Mouse (Mus musculus) embryonic fibroblast, embryonic 13.5 days (primary cell): ENCODE measurements around the gene M6pr. TPM values are rescaled to one million over a fixed set of nuclear protein-coding genes. Genes with fewer than 3 reads are reported as not detected.
A peak's percentile ranks its signal among the peaks of the same experiment; 100 is the strongest.

ENCODE experiments used
- H3K27ac ChIP-seq: 2 replicates; pipeline ENCODE4 v1.5.1; 2012; ENCODE audit warnings: low read length, control low read depth, inconsistent platforms; ENCODE audit not compliant: insufficient read depth
- H3K4me1 ChIP-seq: 2 replicates; pipeline ENCODE4 v1.6.1; 2011; ENCODE audit warnings: low read length; ENCODE audit not compliant: control insufficient read depth, insufficient read depth
- H3K4me3 ChIP-seq: 2 replicates; pipeline ENCODE4 v1.5.1; 2011; ENCODE audit warnings: mild to moderate bottlenecking, control low read depth, low read length; ENCODE audit not compliant: insufficient read depth
- CTCF ChIP-seq: IDR thresholded peaks from 2 replicates; pipeline ENCODE4 v1.5.1; 2011; ENCODE audit warnings: mild to moderate bottlenecking, control low read depth, low read length, moderate library complexity, borderline replicate concordance; ENCODE audit not compliant: insufficient read depth
- POLR2A ChIP-seq: IDR thresholded peaks from 2 replicates; pipeline ENCODE4 v1.6.1; 2011; ENCODE audit warnings: low read depth, mild to moderate bottlenecking, control low read depth, low read length, moderate library complexity
- polyA plus RNA-seq: library from polyadenylated mRNA; stranded (reverse); fragments of >200 nt; gene quantifications from 2 replicates; pipeline ENCODE4 v1.2.4, GENCODE M21; 2011; ENCODE audit warnings: low read depth; ENCODE audit not compliant: missing spikeins, insufficient read length

M6pr gene
- polyA plus RNA-seq, 1 experiment, result 136 TPM

- TF ChIP-seq POLR2A, result no peak
- TF ChIP-seq CTCF, result no peak
- Histone ChIP-seq H3K4me1 (no peaks in the 10 kb centered on the region), H3K27ac (no peak overlapping the region), H3K4me3 (no peak overlapping the region)
Measured at GRCm38 (mm10) chr6:122288263-122288662, 20.3 kb upstream of the M6pr start.

DNA sequence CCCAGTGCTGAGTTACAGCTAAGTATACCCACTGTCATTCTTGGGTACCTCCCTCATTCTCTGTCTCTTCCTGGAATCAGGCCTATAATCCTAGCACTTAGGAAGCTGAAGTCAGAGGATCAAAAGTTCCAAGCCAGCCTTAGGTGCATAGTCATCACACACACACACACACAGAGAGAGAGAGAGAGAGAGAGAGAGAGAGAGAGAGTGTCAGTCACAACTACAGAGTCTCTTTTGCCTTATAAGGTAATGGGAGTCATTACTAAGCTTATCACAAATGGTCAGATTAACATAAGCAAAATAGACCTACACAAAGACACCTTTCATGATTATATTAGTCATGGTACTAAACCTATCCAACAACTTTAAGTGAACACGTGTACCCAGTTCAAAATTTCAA is 19.2 kb upstream of the M6pr start:
- no peak overlapping the region for H3K27ac ChIP-seq

DNA sequence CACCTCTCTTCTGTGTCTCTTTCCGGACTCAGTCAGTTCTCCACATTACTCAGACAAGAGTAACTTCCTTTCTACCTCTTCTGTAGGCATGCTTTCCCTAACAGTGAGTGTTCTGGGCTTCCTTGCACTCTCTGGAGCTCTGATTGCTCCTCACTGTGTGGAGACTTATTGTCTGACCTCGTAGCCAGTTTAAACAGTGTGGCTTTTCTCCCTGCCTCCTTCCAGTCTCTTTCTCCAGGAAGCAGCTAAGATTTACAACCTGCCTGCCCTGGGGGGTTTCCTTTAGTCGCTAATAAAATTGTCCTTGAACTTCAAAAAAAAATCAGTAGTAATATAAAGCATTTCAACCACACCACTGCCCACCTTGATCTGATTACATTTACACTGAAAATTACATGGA is 18.3 kb upstream of the M6pr start:
- no peak overlapping the region for H3K4me3 ChIP-seq
- TF ChIP-seq POLR2A (no peak), CTCF (no peak)
- no peaks in the 10 kb centered on the region for H3K4me1 ChIP-seq
- H3K27ac ChIP-seq, result peak overlapping the region; percentile 47; the same call in 1 of the 2 replicates

More for the DNA sequence above, 19.2 kb upstream of the M6pr start:
- Histone ChIP-seq H3K4me1 (no peaks in the 10 kb centered on the region), H3K4me3 (no peak overlapping the region)
- TF ChIP-seq POLR2A (no peak), CTCF (no peak)

- no peak for TF ChIP-seq POLR2A
- TF ChIP-seq CTCF, result no peak
- Histone ChIP-seq H3K4me3 (no peak overlapping the region), H3K27ac (no peak overlapping the region)
Measured at GRCm38 (mm10) chr6:122291264-122291663, 17.3 kb upstream of the M6pr start.

GRCm38 (mm10) chr6:122291735-122292134 is 16.8 kb upstream of the M6pr start:
- H3K27ac ChIP-seq, result no peak overlapping the region
- H3K4me1 ChIP-seq, result no peaks in the 10 kb centered on the region
- TF ChIP-seq CTCF (no peak), POLR2A (no peak)
- no peak overlapping the region for H3K4me3 ChIP-seq

More at GRCm38 (mm10) chr6:122291264-122291663, 17.3 kb upstream of the M6pr start:
- no peaks in the 10 kb centered on the region for H3K4me1 ChIP-seq

DNA sequence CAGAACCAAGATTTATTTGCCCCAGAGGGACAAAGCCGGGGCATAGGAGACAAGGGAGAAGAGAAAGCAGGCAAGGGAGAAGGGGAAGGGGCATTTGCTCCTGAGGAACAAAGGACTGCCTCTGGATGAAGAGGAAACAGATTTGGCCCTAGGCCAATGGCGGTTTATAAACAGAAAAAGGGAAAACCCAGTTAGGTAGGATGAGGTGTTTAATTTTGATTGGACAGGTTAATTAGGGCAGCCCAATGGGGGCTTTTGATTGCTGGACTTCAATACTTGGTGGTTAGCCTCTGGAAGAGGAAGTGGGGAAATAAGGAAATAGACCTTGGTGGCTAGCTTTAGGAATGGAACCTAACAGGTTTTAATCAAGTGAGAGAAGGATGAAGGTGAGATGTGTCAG is 16.3 kb upstream of the M6pr start:
- TF ChIP-seq POLR2A, result no peak
- TF ChIP-seq CTCF, result no peak
- no peaks in the 10 kb centered on the region for H3K4me1 ChIP-seq
- H3K4me3 ChIP-seq, result no peak overlapping the region
- H3K27ac ChIP-seq, result no peak overlapping the region

- TF ChIP-seq CTCF, result no peak
- TF ChIP-seq POLR2A, result no peak
- H3K4me1 ChIP-seq, result no peaks in the 10 kb centered on the region
- H3K27ac ChIP-seq, result no peak overlapping the region
- H3K4me3 ChIP-seq, result no peak overlapping the region
Measured at GRCm38 (mm10) chr6:122293121-122293520, 15.4 kb upstream of the M6pr start.

DNA sequence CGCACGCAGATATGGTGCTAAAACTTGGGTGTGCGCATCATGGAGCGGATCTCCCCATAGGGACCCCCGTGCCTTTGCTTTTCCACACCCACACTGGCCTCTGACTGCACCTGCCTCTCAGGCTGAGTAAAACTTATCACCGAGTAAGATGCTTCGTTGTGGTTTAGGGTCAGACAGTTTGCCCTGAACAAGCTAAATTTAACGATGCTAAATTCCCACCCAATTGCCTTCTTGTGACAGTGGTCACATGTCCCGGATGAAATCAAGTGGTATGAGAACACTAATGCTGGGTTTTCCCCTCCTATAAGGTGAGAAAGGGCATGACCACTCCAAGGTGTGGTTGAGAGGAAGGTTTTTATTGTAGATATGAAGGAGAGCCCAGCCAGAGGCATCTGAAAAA is 14.7 kb upstream of the M6pr start:
- H3K4me3 ChIP-seq, result no peak overlapping the region
- no peak for TF ChIP-seq POLR2A
- TF ChIP-seq CTCF, result no peak
- no peaks in the 10 kb centered on the region for H3K4me1 ChIP-seq
- no peak overlapping the region for H3K27ac ChIP-seq

DNA sequence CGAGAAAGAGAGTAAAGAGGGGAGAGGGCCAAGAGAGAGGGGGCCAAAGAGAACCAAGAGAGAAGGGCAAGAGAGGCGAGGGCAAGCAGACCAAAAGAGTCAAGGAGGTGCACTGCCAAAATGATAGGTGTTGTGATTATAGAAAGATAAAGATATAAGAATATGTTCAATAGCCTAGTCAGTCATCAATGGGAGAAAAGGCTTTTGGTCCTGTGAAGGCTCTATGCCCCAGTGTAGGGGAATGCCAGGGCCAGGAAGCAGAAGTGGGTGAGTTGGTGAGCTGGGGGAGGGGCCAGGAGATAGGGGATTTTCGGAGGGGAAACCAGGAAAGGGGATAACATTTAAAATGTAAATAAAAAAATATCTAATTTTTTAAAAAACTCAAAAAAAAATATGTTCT is 14.2 kb upstream of the M6pr start:
- H3K4me3 ChIP-seq, result no peak overlapping the region
- TF ChIP-seq POLR2A (no peak), CTCF (no peak)
- H3K4me1 ChIP-seq, result no peaks in the 10 kb centered on the region

GRCm38 (mm10) chr6:122295242-122295641 is 13.3 kb upstream of the M6pr start:
- H3K4me1 ChIP-seq, result no peaks in the 10 kb centered on the region
- H3K27ac ChIP-seq, result no peak overlapping the region
- H3K4me3 ChIP-seq, result no peak overlapping the region
- no peak for TF ChIP-seq CTCF
- TF ChIP-seq POLR2A, result no peak

More for the DNA sequence above, 14.2 kb upstream of the M6pr start:
- no peak overlapping the region for H3K27ac ChIP-seq

GRCm38 (mm10) chr6:122296918-122297278 is 11.6 kb upstream of the M6pr start:
- peak overlapping the region; percentile 60 for H3K4me3 ChIP-seq
- TF ChIP-seq POLR2A (no peak), CTCF (no peak)
- H3K4me1 ChIP-seq, result no peaks in the 10 kb centered on the region
- H3K27ac ChIP-seq, result peak overlapping the region; percentile 2; the same call in 1 of the 2 replicates
